Mouse (Mus musculus) CH12.LX (cell line): ENCODE data around the gene Olfr533.

Experiments
- CHD1 ChIP-seq: IDR thresholded peaks from 2 replicates; pipeline ENCODE4 v1.6.1; 2012; ENCODE audit warnings: low read depth, low read length, improper control_type of control experiment, inconsistent platforms
- CHD2 ChIP-seq: IDR thresholded peaks from 2 replicates; pipeline ENCODE4 v1.6.1; 2011; ENCODE audit warnings: low read length, improper control_type of control experiment
- ETS1 ChIP-seq: conservative IDR thresholded peaks from 2 replicates; pipeline ENCODE4 v1.6.1; 2012; ENCODE audit warnings: low read depth, mild to moderate bottlenecking, inconsistent platforms, low read length, improper control_type of control experiment, moderate library complexity
- POLR2A ChIP-seq: IDR thresholded peaks from 2 replicates; pipeline ENCODE4 v1.6.1; 2011; ENCODE audit warnings: low read depth, mild to moderate bottlenecking, improper control_type of control experiment, low read length
- UBTF ChIP-seq: IDR thresholded peaks from 2 replicates; pipeline ENCODE4 v1.6.1; 2012; ENCODE audit warnings: low read depth, mild to moderate bottlenecking, inconsistent platforms, low read length, improper control_type of control experiment, moderate library complexity

- no peak for TF ChIP-seq POLR2A
- no peak for TF ChIP-seq ETS1
- TF ChIP-seq CHD1 = no peak
- TF ChIP-seq UBTF = no peak
- no peak for TF ChIP-seq CHD2
Observed at GRCm38 (mm10) chr7:140478733-140479132, 15.6 kb downstream of the Olfr533 start.
